Mouse (Mus musculus) T-helper 17 cell (primary cell): ENCODE data around the gene Tenm4.

Experiments
- in situ Hi-C, 2 experiments: fragments of 300-600 bp; cut with MboI, MseI; formaldehyde crosslinking; loops; 1 replicate in 1 of 2; 2 replicates in 1 of 2; pipeline ENCODE4 v1.15.1; 2025; ENCODE audit warnings: high pct_unique_total_duplicates in 2 of 2

Gene Tenm4

DNA sequence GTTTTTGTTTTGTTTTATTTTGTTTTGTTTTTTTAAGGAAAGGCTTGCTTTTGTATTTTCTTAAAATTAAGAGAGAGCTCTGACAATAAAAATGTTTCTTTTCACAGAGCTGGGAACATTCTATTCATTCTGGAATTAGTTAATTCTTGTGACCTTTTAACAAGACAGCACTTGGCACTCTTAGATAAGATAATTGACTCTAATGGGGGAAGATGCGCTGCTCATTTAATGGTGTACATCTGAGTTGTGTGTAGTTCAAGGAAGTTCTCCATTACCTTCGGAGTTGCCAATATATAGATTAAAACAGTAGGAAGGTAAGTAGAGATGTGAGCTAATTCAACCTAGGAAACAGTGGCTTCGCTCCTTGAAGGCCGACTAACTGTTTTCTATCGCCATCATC lies 554.6 kb downstream of the Tenm4 start:
- in situ Hi-C loops, result no loop called here

DNA sequence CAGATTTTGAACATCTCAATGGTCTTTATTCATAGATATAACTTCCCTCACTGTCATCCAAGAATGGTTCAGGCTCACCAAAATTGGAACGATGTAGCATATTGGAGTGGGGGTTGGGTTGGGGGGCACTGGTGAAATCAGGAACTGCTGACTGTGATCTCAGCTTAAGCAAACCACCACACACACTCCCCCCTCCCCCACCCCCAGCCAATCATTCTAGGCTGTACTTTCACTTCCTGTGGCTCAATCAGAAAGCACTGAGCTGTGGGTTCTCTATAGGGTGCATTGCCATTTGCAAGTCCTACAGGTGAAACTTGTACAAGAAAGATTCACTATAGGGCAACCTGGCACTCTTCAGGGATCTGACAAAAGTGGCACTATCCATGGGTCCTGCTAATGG lies 559.3 kb downstream of the Tenm4 start:
- in situ Hi-C loops, result no loop called here

DNA sequence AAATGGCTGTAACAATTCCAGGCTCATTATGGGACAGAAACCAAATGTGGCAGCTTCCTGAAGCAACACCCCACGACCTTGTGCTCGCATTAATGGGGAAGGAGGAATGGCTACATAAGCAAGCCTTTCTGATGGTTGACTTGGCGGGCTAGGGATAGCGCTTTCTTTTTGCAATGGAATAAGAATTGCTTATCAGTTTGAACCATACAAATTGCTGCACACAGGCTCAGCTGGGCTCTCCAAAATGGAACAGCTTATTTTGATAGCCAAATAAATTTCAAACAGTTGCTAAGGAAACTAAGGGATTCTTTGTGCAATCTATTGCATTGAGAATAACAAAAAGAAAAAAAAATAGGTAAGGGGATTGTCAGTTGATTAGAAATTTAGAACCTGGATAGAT lies 560.9 kb downstream of the Tenm4 start:
- in situ Hi-C loops, result no loop called here

DNA sequence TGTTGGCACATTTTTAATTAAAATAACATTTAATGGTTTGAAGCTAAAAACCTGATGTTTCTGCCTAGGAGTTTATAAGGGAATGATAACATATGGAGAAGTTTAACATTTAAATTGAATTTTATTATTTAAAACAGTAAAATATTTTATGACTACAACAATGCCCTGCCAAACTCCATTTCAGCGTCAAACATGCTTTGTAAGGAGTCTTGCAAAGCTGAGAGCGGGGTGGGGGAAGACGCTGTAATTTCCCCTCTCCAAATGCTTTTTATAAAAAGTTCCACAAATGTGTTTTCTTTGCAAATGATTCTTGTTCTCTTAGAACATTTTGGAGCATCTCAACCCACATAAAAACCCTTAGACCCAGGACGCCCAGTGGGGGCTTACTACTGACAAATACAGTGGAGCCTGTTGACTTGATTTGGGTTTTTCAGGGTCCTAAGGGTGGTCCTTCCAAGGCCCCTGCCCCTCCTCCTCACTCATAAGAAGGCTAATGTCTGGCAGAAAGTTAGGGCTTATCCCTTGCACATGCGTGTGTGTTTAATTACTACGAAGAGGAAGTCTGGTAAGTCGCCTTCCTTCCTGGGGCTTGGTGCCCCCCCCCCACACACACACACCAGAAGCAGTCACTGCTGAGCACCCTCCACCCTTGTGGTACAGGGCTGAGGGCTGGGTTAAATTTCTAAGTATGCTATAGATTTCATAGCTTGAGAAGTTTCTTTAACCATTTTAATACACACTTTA lies 563.4 kb downstream of the Tenm4 start:
- in situ Hi-C loops, result no loop called here

DNA sequence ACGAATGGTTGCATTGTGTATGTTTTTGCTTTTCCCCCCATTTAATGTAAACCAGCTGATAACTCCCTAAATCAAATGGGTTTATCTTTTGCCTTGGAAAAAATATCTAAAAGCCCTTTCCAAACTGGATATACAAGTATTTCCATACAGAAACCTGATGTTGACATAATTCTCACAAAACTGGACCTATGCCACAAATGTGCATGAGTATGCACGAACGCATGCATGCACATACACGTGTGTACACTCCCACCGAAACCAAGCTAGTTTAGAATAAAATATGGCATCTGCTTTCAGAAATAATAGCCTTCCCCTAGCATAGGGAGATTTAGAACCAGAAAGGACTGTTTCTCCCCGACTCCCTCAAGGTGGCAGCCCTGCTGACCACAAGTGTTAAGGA lies 569.6 kb downstream of the Tenm4 start:
- in situ Hi-C loops, result no loop called here

DNA sequence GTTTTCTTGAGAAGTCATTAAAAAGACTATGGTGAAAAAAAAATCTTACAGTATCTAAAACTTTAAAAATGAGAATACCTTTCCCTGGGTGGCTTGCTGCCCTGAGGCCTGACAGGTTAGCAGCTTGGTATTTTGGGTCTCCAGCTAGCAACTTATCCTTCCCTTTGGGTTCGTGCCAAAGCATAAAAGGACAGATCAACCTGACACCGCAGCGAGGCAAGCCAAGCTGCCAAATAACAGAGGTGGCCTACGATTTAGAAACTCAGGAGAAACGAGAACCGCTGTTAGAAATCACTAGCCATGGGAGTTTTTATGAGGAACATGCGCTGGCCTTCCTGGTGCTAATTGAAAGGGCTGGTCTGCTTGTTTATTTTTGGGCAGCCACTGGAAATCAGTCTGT lies 571.2 kb downstream of the Tenm4 start:
- in situ Hi-C loops, result no loop called here

DNA sequence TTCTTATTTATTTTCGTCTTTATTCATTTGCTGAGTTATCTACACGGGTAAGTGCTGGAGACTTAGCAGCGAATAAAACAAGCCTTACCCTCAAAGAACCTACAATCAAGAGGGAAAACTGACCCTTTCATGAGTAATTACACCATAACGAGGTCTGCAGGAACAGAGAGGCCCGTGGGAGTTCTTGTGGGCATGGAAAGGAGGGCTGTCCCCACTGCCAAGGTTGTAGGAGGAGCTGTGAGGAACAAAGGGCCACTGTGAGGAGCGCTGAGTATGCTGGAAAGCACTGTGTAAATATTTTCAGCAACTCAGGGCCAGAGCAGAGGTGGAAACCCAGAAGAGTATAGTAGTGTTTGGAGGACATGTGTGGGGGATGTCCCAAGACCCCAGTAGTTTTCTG lies 574.9 kb downstream of the Tenm4 start:
- in situ Hi-C loops, result no loop called here

DNA sequence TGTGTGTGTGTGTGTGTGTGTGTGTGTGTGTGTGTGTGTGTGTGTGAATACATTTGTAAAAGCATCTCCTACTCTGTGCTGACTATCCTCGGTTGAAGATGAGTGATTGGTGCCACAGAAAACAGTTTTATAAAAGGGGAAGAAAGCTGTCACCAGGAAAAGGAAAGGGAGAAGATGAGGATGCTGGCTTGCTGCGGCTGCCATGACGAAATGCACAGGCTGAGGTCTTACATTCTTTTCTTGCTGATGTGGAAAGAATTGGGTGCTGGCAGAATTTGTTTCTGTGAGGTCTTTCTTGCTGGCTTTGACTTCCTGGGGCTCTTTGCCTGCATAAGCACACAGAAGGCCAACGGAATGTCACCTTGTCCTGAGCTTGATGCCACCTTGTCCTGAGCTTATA lies 575.7 kb downstream of the Tenm4 start:
- in situ Hi-C loops, result no loop called here

DNA sequence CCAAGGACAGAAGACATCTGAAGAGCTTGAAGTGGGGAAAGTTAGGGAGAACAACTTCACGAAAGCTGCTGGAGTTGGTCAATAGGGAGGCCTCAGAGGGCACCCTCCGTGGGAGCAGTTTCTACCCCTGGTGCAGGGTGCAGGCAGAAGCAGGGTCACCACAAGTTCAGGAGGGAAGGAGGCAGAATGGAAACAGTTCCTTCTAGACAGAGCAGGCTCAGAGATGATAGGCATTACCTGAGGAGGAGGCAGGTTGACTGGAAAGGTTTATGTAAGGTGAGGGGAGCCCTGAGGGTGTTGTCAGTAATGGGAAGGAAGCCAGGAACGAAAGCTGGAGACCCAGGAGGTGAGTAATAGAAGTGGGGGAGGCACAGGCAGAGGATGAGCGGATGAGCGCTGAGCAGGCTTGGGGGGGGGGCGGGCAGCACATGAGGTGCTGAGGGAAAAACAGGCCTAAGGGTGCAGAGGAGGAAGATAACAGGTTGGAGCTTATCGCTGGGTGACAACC lies 577.5 kb downstream of the Tenm4 start:
- in situ Hi-C loops, result no loop called here

DNA sequence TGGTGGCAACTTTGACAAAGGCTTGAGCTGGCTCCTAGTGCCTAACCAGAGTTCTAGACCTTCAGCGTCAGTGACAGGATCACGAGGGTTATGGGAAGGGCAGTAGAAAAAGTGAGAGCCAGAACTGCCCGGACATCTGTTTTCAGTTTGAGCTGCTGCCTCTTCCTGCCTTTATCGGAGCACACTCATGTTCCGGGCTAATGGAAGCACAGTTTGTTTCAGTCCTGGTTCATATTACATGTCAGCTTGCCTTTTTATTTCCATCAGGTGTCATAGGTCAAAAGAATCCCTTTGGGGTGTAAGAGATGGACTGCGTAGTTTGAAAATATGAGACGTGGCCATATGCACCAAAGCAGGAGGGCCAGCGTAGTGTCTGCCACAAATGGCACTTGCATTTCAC lies 578.7 kb downstream of the Tenm4 start:
- in situ Hi-C loops, result no loop called here

DNA sequence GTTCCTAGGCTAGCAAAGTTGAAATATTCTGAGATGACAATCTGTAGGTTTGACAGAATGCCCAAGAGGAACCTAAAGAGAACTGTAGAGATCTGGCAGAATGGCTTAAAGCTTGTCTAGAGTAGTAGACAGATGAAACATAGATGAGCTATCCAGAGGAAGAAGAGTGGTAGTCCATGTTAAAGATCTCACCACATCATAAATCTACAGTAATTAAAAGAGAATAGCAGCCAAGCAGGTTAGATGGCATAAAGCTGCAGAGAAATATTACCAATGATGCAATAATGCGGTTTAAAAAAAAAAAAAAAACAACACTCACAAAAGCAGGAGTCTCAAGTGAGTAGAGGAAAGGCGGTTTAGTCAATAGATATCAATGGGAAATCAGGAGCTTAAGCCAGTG lies 580.2 kb downstream of the Tenm4 start:
- in situ Hi-C loops, result no loop called here

DNA sequence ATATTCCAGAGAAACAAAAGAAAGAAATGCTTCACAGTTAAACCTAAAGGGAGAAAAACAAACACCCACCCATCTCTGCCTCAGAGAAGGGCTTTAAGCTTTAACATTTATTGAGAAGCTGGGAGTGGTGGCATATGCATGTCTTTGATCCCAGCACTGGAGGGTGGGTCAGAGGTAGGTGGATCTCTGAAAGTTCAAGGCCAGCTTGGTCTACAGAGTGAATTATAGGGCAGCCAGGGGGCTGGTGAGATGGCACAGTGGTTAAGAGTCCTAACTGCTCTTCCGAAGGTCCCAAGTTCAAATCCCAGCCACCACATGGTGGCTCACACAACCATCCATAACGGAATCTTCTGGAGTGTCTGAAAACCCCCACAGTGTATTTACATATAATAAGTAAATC lies 581.7 kb downstream of the Tenm4 start:
- in situ Hi-C loops, result no loop called here

DNA sequence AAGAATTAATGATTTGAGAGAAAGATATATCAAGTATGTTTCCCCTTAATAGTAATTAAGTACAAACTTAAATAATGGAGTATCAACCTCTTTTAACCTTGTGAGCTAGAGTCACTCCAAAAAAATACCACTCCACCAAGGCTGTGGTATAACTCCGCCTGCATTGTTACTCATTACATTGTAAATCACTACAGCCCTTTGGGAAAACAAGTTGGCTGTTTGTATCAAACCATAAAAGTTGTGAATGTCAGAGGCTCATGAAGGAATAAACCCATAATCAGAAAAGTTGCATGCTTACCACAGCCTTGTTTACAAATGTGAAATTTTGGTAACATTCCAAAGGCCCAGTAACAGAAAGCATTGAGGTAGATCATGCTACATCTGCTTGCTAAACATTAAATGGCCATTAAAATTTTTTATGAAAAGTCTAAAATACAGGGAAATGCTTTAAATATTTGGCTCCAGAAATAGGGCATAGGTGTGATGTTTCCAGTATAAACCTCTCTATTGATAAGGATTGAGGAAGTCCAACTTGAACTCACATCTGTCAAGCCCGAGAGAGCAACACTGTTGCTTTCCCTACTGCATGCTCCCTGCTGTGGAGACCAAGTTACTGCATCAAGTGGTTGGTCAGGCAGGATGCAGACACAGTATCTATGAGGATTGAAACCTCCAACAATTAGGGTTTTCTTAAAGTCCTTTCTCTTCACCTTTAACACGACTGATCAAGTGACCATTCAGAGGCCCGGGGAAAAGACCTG lies 582.5 kb downstream of the Tenm4 start:
- in situ Hi-C loops, result no loop called here

DNA sequence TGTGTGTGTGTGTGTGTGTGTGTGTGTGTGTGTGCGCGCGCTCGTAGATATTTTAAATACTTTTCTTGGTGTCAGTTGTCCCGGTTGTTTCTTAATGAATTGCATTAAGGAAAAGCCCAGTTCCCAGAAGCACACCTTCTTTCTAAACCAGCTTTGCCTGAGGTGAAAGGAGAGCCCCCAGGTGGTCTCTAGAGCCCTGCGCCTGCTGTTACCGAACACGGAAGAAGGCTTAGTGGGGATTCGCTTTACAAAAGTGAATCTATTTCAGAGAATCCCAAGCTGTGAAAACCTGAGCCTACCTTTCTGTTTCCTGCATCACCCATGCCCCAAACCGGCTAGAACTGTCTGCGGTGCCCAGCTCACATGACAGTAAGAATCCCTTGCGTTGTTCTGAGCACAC lies 583.1 kb downstream of the Tenm4 start:
- in situ Hi-C loops, result no loop called here

DNA sequence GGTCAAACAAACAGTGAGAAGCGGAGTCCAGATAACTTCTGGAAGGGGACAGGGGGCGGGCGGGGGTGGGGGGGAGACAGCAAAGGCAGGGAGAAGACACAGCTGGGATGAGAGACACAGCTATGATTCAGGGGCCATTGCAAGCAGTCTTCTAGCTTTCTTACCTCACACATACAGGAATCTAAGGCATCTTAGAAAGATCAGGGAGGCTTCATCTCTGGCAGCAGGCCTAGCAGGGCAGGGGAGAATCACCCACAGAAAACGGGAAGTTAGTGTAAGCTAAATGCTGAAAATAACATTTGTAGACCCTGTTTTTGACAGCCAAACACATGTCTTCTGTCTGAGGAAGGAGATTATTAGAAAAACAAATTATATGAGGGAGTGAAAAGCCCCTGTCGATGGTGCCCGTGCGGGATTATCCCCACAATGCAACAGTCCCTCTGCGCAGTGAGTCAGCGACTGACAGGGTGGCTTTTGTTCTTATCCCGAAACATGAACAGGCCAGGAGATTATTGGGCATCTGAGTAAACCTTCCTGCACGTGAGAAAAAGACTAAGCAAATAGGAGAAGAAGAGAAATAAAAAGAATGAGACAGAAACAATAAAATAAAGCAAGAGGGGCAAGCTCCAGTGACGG lies 584.5 kb downstream of the Tenm4 start:
- in situ Hi-C loops, result no loop called here

DNA sequence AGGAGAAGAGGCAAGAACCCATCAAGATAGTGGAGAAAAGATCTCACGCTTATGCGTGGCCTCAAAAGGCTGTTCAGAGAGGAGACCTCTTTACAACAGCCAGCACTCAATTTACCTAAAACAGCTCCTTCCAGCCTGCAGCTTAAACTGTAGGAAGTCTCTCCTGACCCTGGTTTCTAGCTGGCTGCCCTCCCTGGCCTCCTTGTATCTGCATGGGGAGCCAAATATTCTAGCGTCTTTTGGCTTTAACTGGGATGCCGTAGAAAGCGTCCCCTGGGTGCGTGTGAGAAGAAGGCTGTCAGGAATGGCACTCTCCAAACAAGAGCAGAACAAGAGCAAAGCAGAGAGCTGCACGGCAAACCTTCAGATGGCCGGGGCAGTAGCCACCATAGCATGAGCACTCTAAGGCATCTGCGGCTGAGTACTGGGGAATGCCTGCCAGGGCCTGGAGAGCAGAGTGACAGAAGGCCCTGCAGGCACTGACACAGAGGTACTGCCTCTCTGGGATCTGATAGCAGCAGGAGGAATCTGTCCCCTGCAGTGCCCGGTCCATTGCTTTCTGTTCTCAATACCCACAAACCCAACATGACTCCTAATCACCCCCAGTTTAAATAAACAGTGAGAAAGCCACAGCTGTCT lies 585.2 kb downstream of the Tenm4 start:
- in situ Hi-C loops, result no loop called here

DNA sequence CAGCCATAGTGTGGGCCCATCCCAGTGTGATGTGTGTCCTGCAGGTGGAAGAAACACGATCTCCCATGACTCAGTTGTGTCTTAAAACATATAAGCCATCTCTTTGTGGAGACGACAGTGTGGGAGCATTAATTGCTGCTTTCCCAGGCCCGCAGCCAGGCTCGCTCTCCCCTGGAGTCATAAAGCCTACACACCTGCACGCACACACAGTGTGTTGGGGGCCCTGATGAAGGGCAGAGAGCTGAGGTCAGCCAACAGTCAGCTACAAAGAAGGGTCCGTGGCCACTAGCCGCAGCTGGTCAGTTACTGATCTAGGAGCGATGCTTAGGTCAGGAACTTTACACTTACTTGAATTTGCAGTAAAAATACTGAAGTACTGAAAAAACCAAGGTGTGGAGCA lies 586.0 kb downstream of the Tenm4 start:
- in situ Hi-C loops, result no loop called here

DNA sequence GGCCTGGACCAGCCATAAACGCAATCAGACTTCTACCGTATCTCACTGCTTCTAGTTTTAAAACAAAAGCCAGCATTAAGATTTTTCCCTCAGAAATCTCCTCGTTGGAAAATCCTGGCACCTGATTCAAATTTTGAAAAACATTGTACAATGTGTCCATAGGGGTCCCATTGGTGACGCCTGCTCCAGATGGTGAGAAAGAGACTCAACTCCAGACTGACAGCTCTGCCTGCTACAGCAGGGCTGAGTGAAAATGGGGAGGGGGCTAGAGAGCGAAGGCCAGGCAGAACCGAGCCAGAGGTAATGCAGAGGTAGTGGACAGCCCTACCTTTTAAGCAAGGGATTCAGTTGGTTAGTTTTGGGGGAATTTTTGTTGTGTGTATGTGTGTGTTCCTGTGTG lies 589.2 kb downstream of the Tenm4 start:
- in situ Hi-C loops, result no loop called here

DNA sequence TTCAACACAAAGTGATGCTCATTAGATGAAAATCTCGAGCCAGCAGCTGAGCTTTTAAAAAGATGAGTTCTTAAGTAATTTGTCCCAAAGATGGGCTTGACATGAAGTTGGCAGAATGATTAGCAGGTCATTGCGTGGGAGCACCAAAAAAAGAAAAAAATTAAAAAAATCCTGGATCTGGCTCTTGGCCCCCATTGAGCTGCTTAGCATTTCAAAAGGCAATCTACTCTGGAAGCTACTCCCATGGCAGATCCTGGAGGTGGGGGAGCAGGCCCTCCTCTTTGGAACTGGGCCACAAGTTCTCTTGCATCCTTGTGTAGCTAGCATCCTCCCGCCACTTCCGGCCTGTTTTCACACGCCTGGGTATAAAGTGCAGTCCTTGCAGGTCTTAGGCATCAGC lies 590.1 kb downstream of the Tenm4 start:
- in situ Hi-C loops, result no loop called here

DNA sequence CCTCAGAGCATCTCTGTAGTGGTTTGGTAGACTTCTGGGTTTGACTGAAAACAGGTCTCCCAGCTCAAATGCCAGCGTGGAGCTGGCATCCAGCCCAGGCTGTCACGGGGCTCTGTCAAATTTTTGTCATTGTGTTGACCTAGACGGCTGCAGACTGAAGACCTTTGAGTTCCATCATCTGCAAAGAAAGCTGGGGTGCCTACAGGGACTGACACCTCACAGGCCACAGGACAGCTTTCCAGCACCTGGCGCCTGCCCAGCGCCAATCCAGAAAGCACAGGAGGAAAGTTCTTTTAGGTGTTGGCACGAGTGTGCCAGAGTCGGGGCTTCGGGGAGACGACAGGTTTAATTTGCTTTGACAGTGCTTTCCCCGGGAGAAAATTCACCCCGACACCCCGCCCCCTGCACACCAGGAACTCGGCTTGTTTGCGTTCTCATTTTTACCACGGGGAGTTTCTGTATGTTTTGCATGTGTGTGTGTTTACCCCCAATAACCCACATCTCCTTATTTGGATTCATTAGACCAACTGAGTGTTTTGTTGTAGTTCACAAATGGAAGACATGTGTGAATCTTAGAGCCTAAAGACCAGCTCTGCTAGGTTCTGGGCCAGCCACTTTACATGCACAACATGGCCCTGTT lies 594.4 kb downstream of the Tenm4 start:
- in situ Hi-C loops, result no loop called here

DNA sequence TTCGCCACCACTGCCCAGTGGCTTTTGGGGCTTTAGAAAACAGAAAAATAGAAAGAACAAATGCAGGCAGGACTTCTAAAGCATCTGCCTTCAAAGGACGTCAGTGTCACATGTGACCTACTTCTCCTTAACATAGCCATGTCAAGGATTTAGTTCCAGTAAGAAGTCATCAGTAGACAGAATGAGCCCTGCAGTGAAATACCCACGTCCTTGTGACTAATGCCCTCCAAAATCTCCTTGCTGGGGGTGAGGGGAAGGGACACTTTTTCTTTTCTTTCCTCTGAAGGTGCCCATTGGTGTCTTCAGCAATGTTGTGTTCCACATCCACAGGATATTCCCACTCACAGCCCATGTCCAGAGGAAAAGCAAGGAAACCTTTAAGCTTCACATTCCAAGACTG lies 596.0 kb downstream of the Tenm4 start:
- in situ Hi-C loops, result no loop called here

DNA sequence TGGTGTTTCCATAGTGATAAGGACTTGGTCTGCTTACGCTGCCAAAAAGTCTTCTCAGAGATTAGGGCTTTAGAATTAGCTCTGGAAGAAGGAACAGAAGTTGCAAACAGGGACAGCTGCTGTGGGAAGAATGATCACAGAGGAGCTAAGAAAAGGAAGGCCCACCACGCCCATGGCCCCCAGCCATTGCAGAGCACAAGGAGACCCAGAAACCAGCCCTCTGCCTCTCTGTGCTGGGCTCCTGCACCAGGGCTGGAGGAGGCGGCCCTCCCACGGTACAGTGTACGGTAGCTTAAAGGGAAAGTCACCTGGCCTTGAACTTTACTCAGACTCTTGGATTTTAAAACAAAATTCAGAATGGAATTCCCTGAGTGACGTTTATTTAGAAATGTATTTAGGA lies 597.7 kb downstream of the Tenm4 start:
- in situ Hi-C loops, result no loop called here
